ENCODE assay signal across 8 mouse cellular contexts in genomic region chr4:155694111-155694481, GRCm38 (mm10). TPM values are rescaled to one million over a fixed set of nuclear protein-coding genes. Genes with fewer than 3 reads are reported as not detected.
DNase-seq lines count a peak whose midpoint lies in the region; ATAC-seq and TF ChIP-seq lines count a peak whose summit lies in the region.

Gene Fndc10, plus strand, starts transcription at chr4:155694342.

- peak within 1 kb of the TSS; percentile 95 for H3K4me3 ChIP-seq in megakaryocyte, embryonic 14.5 days (replicated peaks)
- peak within 1 kb of the TSS; percentile 62 for H3K4me3 ChIP-seq in spleen, adult 2 months (ENCODE audit: extremely low read depth, insufficient read depth, insufficient read length)

- H3K4me1 ChIP-seq in megakaryocyte, embryonic 14.5 days = peaks cover 51% of the 10 kb centered on the region
- peaks cover 12% of the 10 kb centered on the region for H3K4me1 ChIP-seq in spleen, adult 2 months (ENCODE audit: control insufficient read depth, insufficient read depth, insufficient read length)

- no peak for TF ChIP-seq POLR2A in spleen, adult 2 months (IDR thresholded peaks at IDR 0.05; ENCODE audit: low read depth, low read length)

- no peaks in the 10 kb centered on the region for H3K9me3 ChIP-seq in megakaryocyte, embryonic 14.5 days

- intact Hi-C loops in left cerebral cortex, postnatal 25 days (cut with DNase I) = loop anchor here (2.0 to 5.0 kb wide), 2 partner anchors 69 to 212 kb away; partner anchors contain the start of gene Cdk11b

- H3K27ac ChIP-seq in spleen, adult 2 months (ENCODE audit: insufficient read depth, low read length) = peak within 1 kb of the TSS; percentile 78

- peak; percentile 82 to 91 for DNase-seq in adrenal gland, adult (ENCODE audit: inconsistent age in 2 of 2, low spot score in 1 of 2)
- DNase-seq in gastrocnemius, adult 8-10 months (ENCODE audit: low spot score in 2 of 2) = peak; percentile 25 to 50
- DNase-seq in left cerebral cortex, postnatal 25 days (ENCODE audit: low spot score in 2 of 2) = peak; percentile 74 to 80
- DNase-seq in spleen, adult 2 months (ENCODE audit: low read depth in 1 of 2, low spot score in 2 of 2) = peak in 1 of 2 experiments; percentile 59

- WGBS in spleen, adult 2 months = 2% methylated on average over 43 of the region's 47 CpGs

- ATAC-seq in common myeloid progenitor, adult 5-6 weeks (replicated peaks; ENCODE audit: low read depth, poor library complexity, severe bottlenecking) = peak; percentile 48; the same call in 1 of the 2 replicates
- peak; percentile 53 for ATAC-seq in inflammation-experienced regulatory T-cells, adult 6 months
- ATAC-seq in megakaryocyte-erythroid progenitor cell, adult 5-6 weeks (replicated peaks; ENCODE audit: low FRiP score, low TSS enrichment, poor library complexity, severe bottlenecking) = no peak

- H3K36me3 ChIP-seq in megakaryocyte, embryonic 14.5 days (replicated peaks; ENCODE audit: low read length) = no peaks in the 10 kb centered on the region
- no peaks in the 10 kb centered on the region for H3K36me3 ChIP-seq in spleen, adult 2 months (ENCODE audit: control insufficient read depth, insufficient read depth, low read length)

- no peak for TF ChIP-seq CTCF in spleen, adult 2 months (IDR thresholded peaks at IDR 0.05; ENCODE audit: extremely low read depth, insufficient read depth, insufficient read length, insufficient replicate concordance)

- H3K27me3 ChIP-seq in megakaryocyte, embryonic 14.5 days (replicated peaks) = peaks cover 68% of the 10 kb centered on the region
- no peaks in the 10 kb centered on the region; the same call in 1 of the 2 replicates for H3K27me3 ChIP-seq in spleen, adult 2 months (ENCODE audit: control insufficient read depth, insufficient read depth, low read length)

RNA-seq across cellular contexts. Expression of gene Fndc10, which starts in this region (rescaled TPM):
- total RNA-seq in common myeloid progenitor, adult 5-6 weeks (2017) = 2.9 and 3.2 TPM in 2 replicates
- total RNA-seq in gastrocnemius, adult 8-10 months (2022) = 1 to 10 TPM in 3 of 4 experiments, under 1 TPM in 1; 0.70 to 1.5 (median 1.1) TPM
- polyA plus RNA-seq in inflammation-experienced regulatory T-cells, adult 6 months (2017; shearing (Covaris generic)) = 1 to 10 TPM in 1 of 3 experiments, under 1 TPM in 2; 0.16 to 1.6 (median 0.96) TPM
- 10 to 100 TPM; 26.5 to 29.2 TPM for total RNA-seq in left cerebral cortex, postnatal 25 days (2021)
- polyA plus RNA-seq in megakaryocyte, embryonic 14.5 days (2012; ENCODE audit: insufficient read depth, low replicate concordance) = 0.44 and 4.7 TPM in 2 replicates
- polyA plus RNA-seq in spleen, adult 2 months (2012; rRNA removed) = 8.8 and 12.7 TPM in 2 replicates
- 1.1 and 2.8 TPM in 2 replicates for total RNA-seq in megakaryocyte-erythroid progenitor cell, adult 5-6 weeks (2014; fragmentation: Nextera tagmentation)
- total RNA-seq in megakaryocyte-erythroid progenitor cell, adult 5-6 weeks (2017) = 0.33 and 0.88 TPM in 2 replicates
